Mouse (Mus musculus): ENCODE measurements around the gene Ccdc92. TPM values are rescaled to one million over a fixed set of nuclear protein-coding genes. Genes with fewer than 3 reads are reported as not detected.

Gene Ccdc92
- polyA plus RNA-seq, 2 experiments: 0.14 to 0.38 TPM

- Histone ChIP-seq H3K9ac (replicated peaks) (no peak overlapping the region), H3K36me3 (replicated peaks; ENCODE audit: control insufficient read depth, insufficient read depth, low read depth) (no peaks in the 10 kb centered on the region), H3K4me3 (ENCODE audit: insufficient read depth in 1 of 2, low read depth in 2 of 2, low read length in 2 of 2) (no peak overlapping the region), H3K9me3 (ENCODE audit: control insufficient read depth, low read length) (no peaks in the 10 kb centered on the region), H3K4me1 (replicated peaks; ENCODE audit: control insufficient read depth in 2 of 2, insufficient read depth in 2 of 2, low read length in 1 of 2) (no peaks in the 10 kb centered on the region), H3K4me2 (ENCODE audit: low read depth) (no peak overlapping the region), H3K27me3 (ENCODE audit: control insufficient read depth, insufficient read depth, low read length) (no peaks in the 10 kb centered on the region), H3K27ac (no peak overlapping the region)
- WGBS (ENCODE audit: insufficient replicate concordance): 56% methylated on average over 7 of the region's 7 CpGs
- ATAC-seq (ENCODE audit: insufficient read depth) (no peak), DNase-seq (ENCODE audit: low read depth in 3 of 3, low spot score in 3 of 3) (no peak)
- TF ChIP-seq CTCF (IDR thresholded peaks at IDR 0.05; ENCODE audit: low read depth) (no peak), EP300 (IDR thresholded peaks at IDR 0.05; ENCODE audit: low read depth) (no peak)
Observed at GRCm38 (mm10) chr5:124840202-124840601, 22.0 kb downstream of the Ccdc92 start.

DNA sequence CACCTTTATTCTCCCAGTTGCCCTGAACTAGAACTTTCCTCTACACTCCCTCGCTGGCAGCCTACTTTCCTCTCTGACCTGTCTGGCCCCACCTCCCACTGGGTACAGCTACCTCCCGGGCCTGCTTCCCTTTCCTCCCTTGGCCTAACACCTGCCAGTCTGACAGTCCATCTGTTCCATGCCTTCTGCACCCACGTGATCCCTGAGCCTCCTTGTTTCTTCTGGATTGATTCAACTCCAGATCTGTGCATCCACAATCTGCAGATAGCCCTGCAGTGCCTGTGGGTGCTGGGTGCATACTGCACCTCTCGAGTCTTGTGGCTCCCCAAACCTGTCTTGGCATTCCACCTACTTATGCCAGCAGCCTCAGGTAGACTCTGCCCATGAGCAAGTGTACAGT lies 25.6 kb downstream of the Ccdc92 start:
- H3K9me3 ChIP-seq (ENCODE audit: control insufficient read depth, low read length): no peaks in the 10 kb centered on the region
- DNase-seq (ENCODE audit: low read depth in 3 of 3, low spot score in 3 of 3) (no peak), ATAC-seq (ENCODE audit: insufficient read depth) (no peak)
- no peaks in the 10 kb centered on the region for H3K27me3 ChIP-seq (ENCODE audit: control insufficient read depth, insufficient read depth, low read length)
- WGBS (ENCODE audit: insufficient replicate concordance): 37% methylated on average over 4 of the region's 4 CpGs
- H3K27ac ChIP-seq: no peak overlapping the region
- H3K36me3 ChIP-seq (replicated peaks; ENCODE audit: control insufficient read depth, insufficient read depth, low read depth): no peaks in the 10 kb centered on the region
- no peak overlapping the region for H3K4me3 ChIP-seq (ENCODE audit: insufficient read depth in 1 of 2, low read depth in 2 of 2, low read length in 2 of 2)
- H3K9ac ChIP-seq (replicated peaks): no peak overlapping the region
- no peak overlapping the region for H3K4me2 ChIP-seq (ENCODE audit: low read depth)
- no peaks in the 10 kb centered on the region for H3K4me1 ChIP-seq (replicated peaks; ENCODE audit: control insufficient read depth in 2 of 2, insufficient read depth in 2 of 2, low read length in 1 of 2)
- TF ChIP-seq EP300 (IDR thresholded peaks at IDR 0.05; ENCODE audit: low read depth) (no peak), CTCF (IDR thresholded peaks at IDR 0.05; ENCODE audit: low read depth) (no peak)

DNA sequence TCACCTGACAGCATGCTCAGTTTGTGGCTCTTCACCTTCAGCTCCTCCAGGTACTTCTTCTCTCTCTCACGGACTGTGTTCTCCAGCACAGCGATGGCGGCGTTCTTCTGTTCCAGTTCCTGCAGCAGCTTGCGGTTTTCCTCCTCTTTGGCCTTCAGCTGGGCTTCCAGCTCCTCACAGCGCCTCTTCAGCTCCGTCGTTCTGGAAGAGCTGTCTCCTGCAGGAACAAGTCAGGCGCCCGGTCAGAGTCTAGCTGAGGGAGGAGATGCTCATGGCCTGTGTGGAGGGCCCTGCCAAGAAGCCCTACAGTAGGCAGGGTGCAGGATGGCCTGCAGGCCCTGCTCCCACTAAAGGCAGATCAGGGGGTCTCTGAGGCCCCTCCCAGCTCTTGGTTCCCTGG lies 26.1 kb downstream of the Ccdc92 start:
- no peak overlapping the region for H3K4me2 ChIP-seq (ENCODE audit: low read depth)
- WGBS (ENCODE audit: insufficient replicate concordance): 71% methylated on average over 10 of the region's 10 CpGs
- H3K9me3 ChIP-seq (ENCODE audit: control insufficient read depth, low read length): no peaks in the 10 kb centered on the region
- no peak for DNase-seq (ENCODE audit: low read depth in 3 of 3, low spot score in 3 of 3)
- no peaks in the 10 kb centered on the region for H3K36me3 ChIP-seq (replicated peaks; ENCODE audit: control insufficient read depth, insufficient read depth, low read depth)
- TF ChIP-seq EP300 (IDR thresholded peaks at IDR 0.05; ENCODE audit: low read depth) (no peak), CTCF (IDR thresholded peaks at IDR 0.05; ENCODE audit: low read depth) (no peak)
- no peak overlapping the region for H3K9ac ChIP-seq (replicated peaks)
- H3K4me1 ChIP-seq (replicated peaks; ENCODE audit: control insufficient read depth in 2 of 2, insufficient read depth in 2 of 2, low read length in 1 of 2): no peaks in the 10 kb centered on the region
- no peak overlapping the region for H3K4me3 ChIP-seq (ENCODE audit: insufficient read depth in 1 of 2, low read depth in 2 of 2, low read length in 2 of 2)
- no peak overlapping the region for H3K27ac ChIP-seq
- no peaks in the 10 kb centered on the region for H3K27me3 ChIP-seq (ENCODE audit: control insufficient read depth, insufficient read depth, low read length)
- ATAC-seq (ENCODE audit: insufficient read depth): no peak

GRCm38 (mm10) chr5:124835218-124835617 lies 27.0 kb downstream of the Ccdc92 start:
- no peaks in the 10 kb centered on the region for H3K9me3 ChIP-seq (ENCODE audit: control insufficient read depth, low read length)
- H3K36me3 ChIP-seq (replicated peaks; ENCODE audit: control insufficient read depth, insufficient read depth, low read depth): no peaks in the 10 kb centered on the region
- H3K27me3 ChIP-seq (ENCODE audit: control insufficient read depth, insufficient read depth, low read length): no peaks in the 10 kb centered on the region
- 84% methylated on average over 15 of the region's 15 CpGs for WGBS (ENCODE audit: insufficient replicate concordance)
- no peak overlapping the region for H3K4me2 ChIP-seq (ENCODE audit: low read depth)
- TF ChIP-seq CTCF (IDR thresholded peaks at IDR 0.05; ENCODE audit: low read depth): no peak
- no peak for TF ChIP-seq EP300 (IDR thresholded peaks at IDR 0.05; ENCODE audit: low read depth)
- no peak overlapping the region for H3K4me3 ChIP-seq (ENCODE audit: insufficient read depth in 1 of 2, low read depth in 2 of 2, low read length in 2 of 2)
- DNase-seq (ENCODE audit: low read depth in 3 of 3, low spot score in 3 of 3) (no peak), ATAC-seq (ENCODE audit: insufficient read depth) (no peak)
- no peak overlapping the region for H3K27ac ChIP-seq
- H3K9ac ChIP-seq (replicated peaks): no peak overlapping the region
- no peaks in the 10 kb centered on the region for H3K4me1 ChIP-seq (replicated peaks; ENCODE audit: control insufficient read depth in 2 of 2, insufficient read depth in 2 of 2, low read length in 1 of 2)

- no peak overlapping the region for H3K27ac ChIP-seq
- no peaks in the 10 kb centered on the region for H3K4me1 ChIP-seq (replicated peaks; ENCODE audit: control insufficient read depth in 2 of 2, insufficient read depth in 2 of 2, low read length in 1 of 2)
- no peak for DNase-seq (ENCODE audit: low read depth in 3 of 3, low spot score in 3 of 3)
- no peak overlapping the region for H3K4me2 ChIP-seq (ENCODE audit: low read depth)
- H3K9me3 ChIP-seq (ENCODE audit: control insufficient read depth, low read length): no peaks in the 10 kb centered on the region
- no peaks in the 10 kb centered on the region for H3K27me3 ChIP-seq (ENCODE audit: control insufficient read depth, insufficient read depth, low read length)
- WGBS (ENCODE audit: insufficient replicate concordance): 67% methylated on average over 12 of the region's 12 CpGs
- H3K9ac ChIP-seq (replicated peaks): no peak overlapping the region
- H3K36me3 ChIP-seq (replicated peaks; ENCODE audit: control insufficient read depth, insufficient read depth, low read depth): no peaks in the 10 kb centered on the region
- H3K4me3 ChIP-seq (ENCODE audit: insufficient read depth in 1 of 2, low read depth in 2 of 2, low read length in 2 of 2): no peak overlapping the region
- ATAC-seq (ENCODE audit: insufficient read depth): no peak
- TF ChIP-seq CTCF (IDR thresholded peaks at IDR 0.05; ENCODE audit: low read depth) (no peak), EP300 (IDR thresholded peaks at IDR 0.05; ENCODE audit: low read depth) (no peak)
Observed at GRCm38 (mm10) chr5:124830331-124830730, 31.9 kb downstream of the Ccdc92 start.
